Mouse (Mus musculus): Measurements from ENCODE around the gene Slc30a3. TPM values are rescaled to one million over a fixed set of nuclear protein-coding genes. Genes with fewer than 3 reads are reported as not detected.
"Not testable (repeated sequence)": the region's sequence is repeated elsewhere in the genome, so short reads cannot be mapped to it uniquely, and the experiment has no call there.

Slc30a3 gene
- total RNA-seq, 2 experiments from 2014 or later = 89.6 to 92.2 TPM

GRCm38 (mm10) chr5:31054261-31055215 lies 53.5 kb downstream of the Slc30a3 start, which contains the start of gene Cad:
TSS of gene Cad (plus strand) at chr5:31054780.
- Histone ChIP-seq H3K27ac (peak within 1 kb of the TSS; percentile 86), H3K4me3 (peak within 1 kb of the TSS; percentile 78)
- TF ChIP-seq CTCF (conservative IDR thresholded peaks at IDR 0.05) = peak; percentile 33
- DNase-seq (ENCODE audit: low spot score in 2 of 2) = peak; percentile 93 to 96

DNA sequence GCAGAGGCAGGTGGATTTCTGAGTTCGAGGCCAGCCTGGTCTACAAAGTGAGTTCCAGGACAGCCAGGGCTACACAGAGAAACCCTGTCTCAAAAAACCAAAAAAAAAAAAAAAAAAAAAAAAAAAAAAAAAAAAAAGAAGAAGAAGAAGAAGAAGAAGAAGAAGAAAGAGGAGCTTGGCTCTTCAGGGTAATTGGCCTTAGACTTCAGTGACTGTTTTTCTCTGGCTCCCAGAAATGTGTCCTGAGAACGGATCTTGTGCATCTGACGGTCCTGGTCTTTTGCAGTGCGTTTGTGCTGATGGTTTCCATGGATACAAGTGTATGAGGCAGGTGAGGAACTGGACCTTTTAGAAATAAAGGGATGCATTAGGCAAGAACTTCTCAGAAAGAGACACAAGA lies 54.3 kb downstream of the Slc30a3 start:
- H3K27ac ChIP-seq = peak overlapping the region; percentile 86
- not testable (repeated sequence) for DNase-seq (ENCODE audit: low spot score in 2 of 2)
- H3K4me3 ChIP-seq = peak overlapping the region; percentile 78

- peak; percentile 60 for TF ChIP-seq CTCF (conservative IDR thresholded peaks at IDR 0.05)
- H3K27ac ChIP-seq = no peak overlapping the region
Observed at GRCm38 (mm10) chr5:31050427-31050826, 57.6 kb downstream of the Slc30a3 start.

GRCm38 (mm10) chr5:31048763-31049641 lies 59.0 kb downstream of the Slc30a3 start, which contains the start of gene Slc5a6:
TSS of gene Slc5a6 (minus strand) at chr5:31048924.
- H3K4me3 ChIP-seq = peak within 1 kb of the TSS; percentile 87
- peak; percentile 82 for TF ChIP-seq CTCF (conservative IDR thresholded peaks at IDR 0.05)
- H3K27ac ChIP-seq = peak within 1 kb of the TSS; percentile 99
- DNase-seq (ENCODE audit: low spot score in 2 of 2) = peak; percentile 26

More at GRCm38 (mm10) chr5:31050427-31050826, 57.6 kb downstream of the Slc30a3 start:
- H3K4me3 ChIP-seq = no peak overlapping the region
- DNase-seq (ENCODE audit: low spot score in 2 of 2) = no peak

- peak within 1 kb of the TSS; percentile 99 for H3K27ac ChIP-seq
- no peak for TF ChIP-seq CTCF (conservative IDR thresholded peaks at IDR 0.05)
- peak within 1 kb of the TSS; percentile 87 for H3K4me3 ChIP-seq
- peak; percentile 97 to 98 for DNase-seq (ENCODE audit: low spot score in 2 of 2)
Observed at GRCm38 (mm10) chr5:31047848-31048762, 59.9 kb downstream of the Slc30a3 start, which contains the start of gene Atraid. TSS of gene Atraid (plus strand) at chr5:31048312.

DNA sequence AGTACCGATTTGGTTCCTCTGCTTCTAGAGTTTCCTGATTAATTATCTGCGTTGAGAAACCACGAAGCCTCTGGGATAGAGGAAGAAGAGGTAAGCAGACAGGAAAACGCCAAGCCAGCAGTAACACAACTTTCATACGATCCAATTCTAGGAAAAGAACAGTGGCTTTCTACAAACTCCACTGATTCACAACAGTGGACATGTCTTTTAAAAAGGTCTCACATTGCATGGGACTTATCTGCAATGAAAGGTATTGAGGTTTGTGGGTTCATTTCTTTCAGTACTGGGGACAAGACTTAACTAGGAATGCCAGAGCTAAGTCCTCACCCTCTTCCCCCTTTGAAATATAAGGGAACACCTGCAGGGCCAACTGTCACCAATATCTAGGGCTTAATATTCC lies 61.0 kb downstream of the Slc30a3 start:
- Histone ChIP-seq H3K4me3 (peak overlapping the region; percentile 87), H3K27ac (no peak overlapping the region)
- DNase-seq (ENCODE audit: low spot score in 2 of 2) = no peak
- TF ChIP-seq CTCF (conservative IDR thresholded peaks at IDR 0.05) = no peak

GRCm38 (mm10) chr5:31046416-31046815 lies 61.6 kb downstream of the Slc30a3 start:
- no peak for TF ChIP-seq CTCF (conservative IDR thresholded peaks at IDR 0.05)
- H3K27ac ChIP-seq = no peak overlapping the region
- no peak overlapping the region for H3K4me3 ChIP-seq
- DNase-seq (ENCODE audit: low spot score in 2 of 2) = no peak

DNA sequence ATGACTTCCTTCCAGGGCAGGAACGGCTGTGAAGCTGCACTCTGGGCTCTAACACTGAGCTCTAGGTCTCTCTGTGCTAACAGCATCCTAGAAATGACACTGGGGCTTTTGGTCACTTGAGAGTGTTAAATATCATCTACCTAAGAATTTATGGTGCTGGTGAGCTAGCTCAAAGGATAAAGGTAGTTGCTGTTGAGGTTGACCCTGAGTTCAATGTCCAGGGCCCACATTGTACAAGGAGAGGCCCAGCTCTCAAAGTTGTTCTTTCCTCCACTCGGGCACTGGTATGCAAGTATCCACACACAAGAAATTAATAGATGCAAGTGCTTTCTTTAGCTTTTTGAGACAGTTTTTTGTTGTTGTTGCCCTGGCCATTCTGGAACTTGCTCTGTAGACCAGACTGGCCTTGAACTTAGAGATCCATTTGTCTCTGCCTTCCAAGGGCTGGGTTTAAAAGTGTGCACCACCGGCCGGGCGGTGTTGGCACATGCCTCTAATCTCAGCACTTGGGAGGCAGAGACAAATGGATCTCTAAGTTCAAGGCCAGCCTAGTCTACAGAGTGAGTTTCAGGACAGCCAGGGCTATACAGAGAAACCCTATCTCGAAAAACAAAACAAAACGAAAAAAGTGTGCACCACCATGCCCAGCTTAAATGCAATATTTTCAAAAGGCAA lies 69.7 kb downstream of the Slc30a3 start:
- TF ChIP-seq CTCF (conservative IDR thresholded peaks at IDR 0.05) = no peak
- H3K4me3 ChIP-seq = no peak overlapping the region
- no peak for DNase-seq (ENCODE audit: low spot score in 2 of 2)
- H3K27ac ChIP-seq = no peak overlapping the region

DNA sequence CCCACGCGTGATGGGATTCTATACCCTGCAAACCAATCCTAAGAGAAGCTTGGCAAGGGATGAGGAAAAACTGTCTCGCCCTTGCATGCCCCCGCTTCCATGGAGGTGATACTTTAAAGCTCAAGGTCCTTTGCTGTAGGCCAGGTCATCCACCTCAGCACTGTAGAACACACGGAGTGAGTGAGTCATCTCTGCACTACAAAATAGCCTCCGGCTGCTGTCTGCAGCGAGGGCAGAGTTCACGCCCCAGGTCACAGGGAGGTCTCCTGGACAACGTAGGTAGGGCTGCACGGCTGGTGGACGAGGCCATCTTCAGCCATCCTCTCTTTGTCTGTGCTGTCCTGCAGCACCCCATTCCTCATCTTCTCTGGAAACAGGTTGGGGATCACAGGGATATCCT lies 71.5 kb downstream of the Slc30a3 start:
- not testable (repeated sequence) for DNase-seq (ENCODE audit: low spot score in 2 of 2); H3K4me3 ChIP-seq; H3K27ac ChIP-seq

Other genes starting within 250 kb of the Slc30a3 start
- gene Tmem214, start 240.2 kb downstream of the Slc30a3 start, total RNA-seq (2021) = 10 to 100 TPM; 60.8 to 63.2 TPM
- gene Agbl5, start 219.5 kb downstream of the Slc30a3 start, total RNA-seq (2021) = 10 to 100 TPM; 12.2 to 15.5 TPM
- gene Ost4, start 200.4 kb downstream of the Slc30a3 start, total RNA-seq (2021) = 10 to 100 TPM; 91.5 to 93.8 TPM
- 1 to 10 TPM; 2.0 TPM for gene Emilin1, start 194.8 kb downstream of the Slc30a3 start, total RNA-seq (2021)
- gene Khk, start 186.8 kb downstream of the Slc30a3 start, total RNA-seq (2021) = 10 to 100 TPM; 17.0 to 17.7 TPM
- 10 to 100 TPM; 15.5 to 16.7 TPM for gene Cgref1, start 162.6 kb downstream of the Slc30a3 start, total RNA-seq (2021)
- 100 to 1,000 TPM; 132 to 145 TPM for gene Preb, start 147.9 kb downstream of the Slc30a3 start, total RNA-seq (2021)
- under 1 TPM; 0.10 to 0.20 TPM for gene Tcf23, start 139.6 kb downstream of the Slc30a3 start, total RNA-seq (2021)
- 10 to 100 TPM; 73.4 to 78.8 TPM for gene Atraid, start 59.9 kb downstream of the Slc30a3 start, total RNA-seq (2021)
- gene Slc5a6, start 59.3 kb downstream of the Slc30a3 start, total RNA-seq (2021) = 10 to 100 TPM; 15.0 to 16.1 TPM
- gene Cad, start 53.5 kb downstream of the Slc30a3 start, total RNA-seq (2021) = 10 to 100 TPM; 17.1 to 21.6 TPM
- not detected for gene Dnajc5g, start 2.0 kb downstream of the Slc30a3 start, total RNA-seq (2021)
- gene Trim54, start 8.5 kb upstream of the Slc30a3 start, total RNA-seq (2021) = not detected
- gene Ucn, start 30.6 kb upstream of the Slc30a3 start, total RNA-seq (2021) = not detected
- gene Mpv17, start 46.0 kb upstream of the Slc30a3 start, total RNA-seq (2021) = 10 to 100 TPM; 58.8 to 61.3 TPM
- gene Gm29609, start 71.7 kb upstream of the Slc30a3 start, total RNA-seq (2021) = 1 to 10 TPM; 3.5 to 4.0 TPM
- gene Gtf3c2, start 71.9 kb upstream of the Slc30a3 start, total RNA-seq (2021) = 10 to 100 TPM; 63.1 to 67.8 TPM
- 10 to 100 TPM; 80.9 to 81.5 TPM for gene Snx17, start 85.0 kb upstream of the Slc30a3 start, total RNA-seq (2021)
- 10 to 100 TPM; 39.6 to 54.0 TPM for gene Eif2b4, start 85.2 kb upstream of the Slc30a3 start, total RNA-seq (2021)
- gene Zfp513, start 94.1 kb upstream of the Slc30a3 start, total RNA-seq (2021) = 10 to 100 TPM; 29.3 to 29.5 TPM
- gene Ppm1g, start 112.5 kb upstream of the Slc30a3 start, total RNA-seq (2021) = 10 to 100 TPM; 71.3 to 74.8 TPM
- gene Nrbp1, start 132.6 kb upstream of the Slc30a3 start, total RNA-seq (2021) = 10 to 100 TPM; 81.2 to 89.4 TPM
- under 1 TPM in 1 of 2 experiments, not detected in 1; 0.74 TPM for gene Gm9970, start 133.0 kb upstream of the Slc30a3 start, total RNA-seq (2021)
- 1 to 10 TPM; 3.2 to 4.0 TPM for gene Krtcap3, start 143.5 kb upstream of the Slc30a3 start, total RNA-seq (2021)
- gene Ift172, start 182.9 kb upstream of the Slc30a3 start, total RNA-seq (2021) = 10 to 100 TPM; 80.9 to 96.8 TPM
- gene Fndc4, start 187.8 kb upstream of the Slc30a3 start, total RNA-seq (2021) = 100 to 1,000 TPM; 180 to 215 TPM
- gene Gckr, start 189.2 kb upstream of the Slc30a3 start, total RNA-seq (2021) = not detected

All from layer of hippocampus, adult 2 months (tissue).